Mouse (Mus musculus) megakaryocyte progenitor cell, adult 5-6 weeks (primary cell): ENCODE data around the gene Ankrd37. TPM values are rescaled to one million over a fixed set of nuclear protein-coding genes. Genes with fewer than 3 reads are reported as not detected.

Source experiments
- ATAC-seq: replicated peaks from 2 replicates; pipeline ENCODE4 v1.8.0; 2016; ENCODE audit warnings: mild to moderate bottlenecking, moderate TSS enrichment, inconsistent platforms; ENCODE audit not compliant: poor library complexity
- total RNA-seq, 2 experiments: library from RNA; stranded (forward) in 1 of 2; stranded (reverse) in 1 of 2; fragments of 157-497, 149-512 nt in 1 of 2; fragments of 200-1000 nt in 1 of 2; gene quantifications; 2 replicates each; pipeline versions ENCODE4 v1.2.3 to v1.2.4; 2015 to 2017

Gene Ankrd37
- total RNA-seq, 2 experiments from 2014 or later: 4.3 to 6.2 TPM

DNA sequence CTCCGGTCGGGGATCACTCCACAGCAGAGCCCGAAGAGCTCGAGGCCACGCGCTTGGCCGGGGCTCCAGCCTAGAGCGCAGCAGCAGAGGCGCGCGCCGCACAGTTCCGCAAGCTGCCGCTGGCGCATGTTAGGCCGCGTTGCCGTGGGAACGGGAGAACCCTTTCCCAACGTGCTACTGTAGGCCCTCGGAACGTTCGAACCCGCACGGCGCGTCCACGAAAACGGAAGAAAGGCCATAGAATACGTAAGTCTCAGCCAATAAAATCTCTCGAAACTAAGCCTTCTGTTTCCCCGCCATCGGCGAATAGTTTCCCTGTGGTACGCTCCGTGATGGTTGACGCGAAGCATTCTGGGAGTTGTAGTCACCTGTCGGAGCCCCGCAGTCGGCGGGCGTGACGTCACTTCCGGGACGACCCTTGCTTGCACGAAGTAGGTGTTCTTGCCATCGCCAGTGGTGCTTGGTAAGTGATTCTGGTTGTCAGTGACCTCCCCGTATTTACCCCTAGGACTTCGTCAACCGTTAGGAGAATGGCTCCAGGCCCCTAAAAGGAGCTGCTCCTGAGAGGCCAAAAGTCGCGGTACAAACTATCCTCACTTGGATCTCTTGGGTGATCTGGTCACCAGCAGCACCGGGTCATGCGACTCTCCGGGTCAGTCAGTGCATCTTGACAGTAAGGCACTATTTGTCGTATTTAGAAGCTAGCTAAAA, 30.2 kb downstream of the Ankrd37 start, which contains the start of the genes 1700029J07Rik and Ufsp2:
Gene 1700029J07Rik, minus strand, starts transcription at position 127 of the 711 bp plus-strand sequence.
Gene Ufsp2, plus strand, starts transcription at position 403 of the 711 bp plus-strand sequence.
- peak; percentile 94 for ATAC-seq

GRCm38 (mm10) chr8:45973988-45974505, 31.5 kb downstream of the Ankrd37 start:
- ATAC-seq: no peak

DNA sequence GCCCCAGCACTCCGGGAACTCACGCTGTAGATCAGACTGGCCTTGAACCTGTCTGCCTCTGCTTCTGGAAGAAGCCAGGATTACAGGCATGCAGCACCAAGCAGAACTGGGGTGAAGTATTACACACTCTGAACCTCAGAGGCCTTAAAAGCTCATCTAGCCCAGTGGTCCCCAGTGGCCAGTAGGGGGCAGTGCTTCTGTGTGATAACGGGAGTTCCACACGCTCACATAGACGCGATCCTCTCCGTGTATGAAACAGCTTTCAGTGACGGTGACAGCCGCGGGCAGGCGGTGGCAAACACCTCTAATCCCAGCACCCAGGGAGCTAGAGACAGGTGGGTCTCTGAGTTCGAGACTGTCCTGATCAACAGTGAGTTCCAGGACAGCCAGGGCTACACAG, 34.6 kb downstream of the Ankrd37 start:
- ATAC-seq: no peak

GRCm38 (mm10) chr8:45950622-45951021, 54.9 kb downstream of the Ankrd37 start:
- no peak for ATAC-seq

Other genes starting within 250 kb of the Ankrd37 start
- gene Pdlim3, start 120.2 kb downstream of the Ankrd37 start, total RNA-seq (2015): not detected in 2 replicates
- not detected in 2 replicates for gene Pdlim3, start 120.2 kb downstream of the Ankrd37 start, total RNA-seq (2017)
- not detected in 2 replicates for gene Ccdc110, start 71.1 kb downstream of the Ankrd37 start, total RNA-seq (2015)
- not detected in 2 replicates for gene Ccdc110, start 71.1 kb downstream of the Ankrd37 start, total RNA-seq (2017)
- gene 1700029J07Rik, start 30.5 kb downstream of the Ankrd37 start, total RNA-seq (2015): 0.79 and 1.6 TPM in 2 replicates
- gene 1700029J07Rik, start 30.5 kb downstream of the Ankrd37 start, total RNA-seq (2017): 0.21 and 1.3 TPM in 2 replicates
- gene Ufsp2, start 30.2 kb downstream of the Ankrd37 start, total RNA-seq (2015): 88.7 and 89.0 TPM in 2 replicates
- 149 and 162 TPM in 2 replicates for gene Ufsp2, start 30.2 kb downstream of the Ankrd37 start, total RNA-seq (2017)
- gene Lrp2bp, start 6.4 kb downstream of the Ankrd37 start, total RNA-seq (2015): not detected in 2 replicates
- not detected in 2 replicates for gene Lrp2bp, start 6.4 kb downstream of the Ankrd37 start, total RNA-seq (2017)
- gene Cfap97, start 146.1 kb upstream of the Ankrd37 start, total RNA-seq (2015): 31.3 and 31.7 TPM in 2 replicates
- 23.7 and 27.8 TPM in 2 replicates for gene Cfap97, start 146.1 kb upstream of the Ankrd37 start, total RNA-seq (2017)
- 11.7 and 11.9 TPM in 2 replicates for gene Snx25, start 146.5 kb upstream of the Ankrd37 start, total RNA-seq (2015)
- gene Snx25, start 146.5 kb upstream of the Ankrd37 start, total RNA-seq (2017): 8.9 and 9.7 TPM in 2 replicates
- 87.5 and 94.7 TPM in 2 replicates for gene Slc25a4, start 205.6 kb upstream of the Ankrd37 start, total RNA-seq (2015)
- gene Slc25a4, start 205.6 kb upstream of the Ankrd37 start, total RNA-seq (2017): 157 and 166 TPM in 2 replicates